Mouse (Mus musculus): Measurements from ENCODE around the gene Ube4b. TPM values are rescaled to one million over a fixed set of nuclear protein-coding genes. Genes with fewer than 3 reads are reported as not detected.
A peak's percentile ranks its signal among the peaks of the same experiment; 100 is the strongest.

The Ube4b gene
- polyA plus RNA-seq, 1 experiment from 2014 or later: 64.5 TPM

- Histone ChIP-seq H3K27me3 (replicated peaks) (no peaks in the 10 kb centered on the region), H3K4me2 (no peak overlapping the region), H3K27ac (no peak overlapping the region), H3K36me3 (replicated peaks) (no peaks in the 10 kb centered on the region), H3K4me3 (no peak overlapping the region), H3K9me3 (no peaks in the 10 kb centered on the region), H3K4me1 (peaks cover 16% of the 10 kb centered on the region), H3K9ac (no peak overlapping the region)
- WGBS: 90% methylated on average over 8 of the region's 8 CpGs
- ATAC-seq (replicated peaks): no peak
Observed at GRCm38 (mm10) chr4:149401591-149401982, 25.0 kb downstream of the Ube4b start.

GRCm38 (mm10) chr4:149400878-149401590 lies 25.5 kb downstream of the Ube4b start:
- no peaks in the 10 kb centered on the region for H3K36me3 ChIP-seq (replicated peaks)
- H3K27me3 ChIP-seq (replicated peaks): no peaks in the 10 kb centered on the region
- H3K9me3 ChIP-seq: no peaks in the 10 kb centered on the region
- no peak for ATAC-seq (replicated peaks)
- no peak overlapping the region for H3K27ac ChIP-seq
- peaks cover 16% of the 10 kb centered on the region for H3K4me1 ChIP-seq
- H3K4me2 ChIP-seq: no peak overlapping the region
- H3K4me3 ChIP-seq: no peak overlapping the region
- 79% methylated on average over 12 of the region's 12 CpGs for WGBS
- H3K9ac ChIP-seq: no peak overlapping the region

- Histone ChIP-seq H3K9me3 (no peaks in the 10 kb centered on the region), H3K27ac (no peak overlapping the region), H3K27me3 (replicated peaks) (no peaks in the 10 kb centered on the region), H3K4me2 (no peak overlapping the region), H3K4me3 (no peak overlapping the region), H3K36me3 (replicated peaks) (no peaks in the 10 kb centered on the region), H3K9ac (no peak overlapping the region), H3K4me1 (peaks cover 8% of the 10 kb centered on the region)
- ATAC-seq (replicated peaks): no peak
- 68% methylated on average over 4 of the region's 4 CpGs for WGBS
Observed at GRCm38 (mm10) chr4:149399331-149399910, 27.1 kb downstream of the Ube4b start.

- Histone ChIP-seq H3K4me1 (peaks cover 8% of the 10 kb centered on the region), H3K4me3 (no peak overlapping the region), H3K36me3 (replicated peaks) (no peaks in the 10 kb centered on the region), H3K27me3 (replicated peaks) (no peaks in the 10 kb centered on the region), H3K27ac (no peak overlapping the region), H3K9ac (no peak overlapping the region), H3K4me2 (no peak overlapping the region), H3K9me3 (no peaks in the 10 kb centered on the region)
- no peak for ATAC-seq (replicated peaks)
- WGBS: 93% methylated on average over 9 of the region's 9 CpGs
Observed at GRCm38 (mm10) chr4:149398181-149398735, 28.3 kb downstream of the Ube4b start.

- WGBS: 70% methylated on average over 21 of the region's 21 CpGs
- H3K4me1 ChIP-seq: peaks cover 5% of the 10 kb centered on the region
- H3K4me2 ChIP-seq: no peak overlapping the region
- H3K27ac ChIP-seq: no peak overlapping the region
- H3K9ac ChIP-seq: no peak overlapping the region
- H3K9me3 ChIP-seq: no peaks in the 10 kb centered on the region
- H3K36me3 ChIP-seq (replicated peaks): no peaks in the 10 kb centered on the region
- no peak overlapping the region for H3K4me3 ChIP-seq
- H3K27me3 ChIP-seq (replicated peaks): no peaks in the 10 kb centered on the region
- no peak for ATAC-seq (replicated peaks)
Observed at GRCm38 (mm10) chr4:149396433-149397306, 29.9 kb downstream of the Ube4b start.

GRCm38 (mm10) chr4:149395581-149395980 lies 31.0 kb downstream of the Ube4b start:
- no peaks in the 10 kb centered on the region for H3K36me3 ChIP-seq (replicated peaks)
- H3K9me3 ChIP-seq: no peaks in the 10 kb centered on the region
- no peak for ATAC-seq (replicated peaks)
- H3K27me3 ChIP-seq (replicated peaks): no peaks in the 10 kb centered on the region
- WGBS: 78% methylated on average over 6 of the region's 6 CpGs
- no peaks in the 10 kb centered on the region; the same call in 1 of the 2 replicates for H3K4me1 ChIP-seq
- H3K27ac ChIP-seq: 0 out of 2 replicates have a peak overlapping the region, but pooled peaks have one; percentile 3
- no peak overlapping the region for H3K4me2 ChIP-seq
- no peak overlapping the region for H3K4me3 ChIP-seq
- H3K9ac ChIP-seq: no peak overlapping the region

- no peak for ATAC-seq (replicated peaks)
- WGBS: 83% methylated on average over 4 of the region's 4 CpGs
- H3K9me3 ChIP-seq: no peaks in the 10 kb centered on the region
- H3K36me3 ChIP-seq (replicated peaks): no peaks in the 10 kb centered on the region
- no peak overlapping the region for H3K9ac ChIP-seq
- H3K4me1 ChIP-seq: no peaks in the 10 kb centered on the region; the same call in 1 of the 2 replicates
- H3K4me2 ChIP-seq: no peak overlapping the region
- H3K4me3 ChIP-seq: no peak overlapping the region
- no peak overlapping the region for H3K27ac ChIP-seq
- no peaks in the 10 kb centered on the region for H3K27me3 ChIP-seq (replicated peaks)
Observed at GRCm38 (mm10) chr4:149394292-149394691, 32.3 kb downstream of the Ube4b start.

GRCm38 (mm10) chr4:149393311-149393995 lies 33.1 kb downstream of the Ube4b start:
- WGBS: 81% methylated on average over 12 of the region's 12 CpGs
- Histone ChIP-seq H3K4me1 (no peaks in the 10 kb centered on the region; the same call in 1 of the 2 replicates), H3K27ac (no peak overlapping the region), H3K9me3 (no peaks in the 10 kb centered on the region), H3K4me3 (no peak overlapping the region), H3K27me3 (replicated peaks) (no peaks in the 10 kb centered on the region), H3K36me3 (replicated peaks) (no peaks in the 10 kb centered on the region), H3K4me2 (no peak overlapping the region), H3K9ac (no peak overlapping the region)
- no peak for ATAC-seq (replicated peaks)

- Histone ChIP-seq H3K27me3 (replicated peaks) (no peaks in the 10 kb centered on the region), H3K27ac (no peak overlapping the region), H3K4me1 (no peaks in the 10 kb centered on the region; the same call in 1 of the 2 replicates), H3K9me3 (no peaks in the 10 kb centered on the region), H3K4me3 (no peak overlapping the region), H3K4me2 (no peak overlapping the region), H3K36me3 (replicated peaks) (no peaks in the 10 kb centered on the region), H3K9ac (no peak overlapping the region)
- ATAC-seq (replicated peaks): no peak
- WGBS: 75% methylated on average over 4 of the region's 4 CpGs
Observed at GRCm38 (mm10) chr4:149392359-149392758, 34.2 kb downstream of the Ube4b start.

- H3K27ac ChIP-seq: no peak overlapping the region
- H3K9me3 ChIP-seq: no peaks in the 10 kb centered on the region
- 85% methylated on average over 7 of the region's 7 CpGs for WGBS
- peaks cover 30% of the 10 kb centered on the region for H3K36me3 ChIP-seq (replicated peaks)
- H3K9ac ChIP-seq: no peak overlapping the region
- peaks cover 4% of the 10 kb centered on the region; the same call in 1 of the 2 replicates for H3K4me1 ChIP-seq
- no peak overlapping the region for H3K4me2 ChIP-seq
- no peaks in the 10 kb centered on the region for H3K27me3 ChIP-seq (replicated peaks)
- no peak for ATAC-seq (replicated peaks)
- no peak overlapping the region for H3K4me3 ChIP-seq
Observed at GRCm38 (mm10) chr4:149381001-149381400, 45.5 kb downstream of the Ube4b start.

- peaks cover 22% of the 10 kb centered on the region for H3K36me3 ChIP-seq (replicated peaks)
- no peak overlapping the region for H3K4me3 ChIP-seq
- ATAC-seq (replicated peaks): no peak
- H3K9me3 ChIP-seq: no peaks in the 10 kb centered on the region
- no peak overlapping the region for H3K27ac ChIP-seq
- WGBS: 89% methylated on average over 17 of the region's 17 CpGs
- peaks cover 4% of the 10 kb centered on the region; the same call in 1 of the 2 replicates for H3K4me1 ChIP-seq
- H3K9ac ChIP-seq: no peak overlapping the region
- no peaks in the 10 kb centered on the region for H3K27me3 ChIP-seq (replicated peaks)
- H3K4me2 ChIP-seq: no peak overlapping the region
Observed at GRCm38 (mm10) chr4:149379881-149380280, 46.7 kb downstream of the Ube4b start.
